Mouse (Mus musculus): ENCODE measurements around the gene Slc26a6.

Slc26a6 gene

DNA sequence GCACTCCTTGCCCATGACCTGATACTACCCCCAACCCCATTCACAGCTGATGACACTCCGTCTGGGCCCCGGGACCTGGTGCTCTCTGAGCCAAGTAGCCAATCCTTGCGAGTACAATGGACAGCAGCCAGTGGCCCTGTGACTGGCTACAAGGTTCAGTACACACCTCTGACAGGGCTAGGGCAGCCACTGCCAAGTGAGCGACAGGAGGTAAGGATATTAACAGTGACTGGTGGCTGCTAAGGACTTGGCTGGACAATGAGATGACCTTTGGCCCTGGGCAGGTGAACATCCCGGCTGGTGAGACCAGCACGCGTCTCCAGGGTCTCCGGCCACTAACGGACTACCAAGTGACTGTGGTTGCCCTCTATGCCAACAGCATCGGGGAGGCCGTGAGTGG lies 102.8 kb downstream of the Slc26a6 start:
- no peak for DNase-seq (ENCODE audit: low spot score)
